Mouse (Mus musculus) kidney, postnatal 0 days (tissue): ENCODE data around the gene Fam155a. TPM values are rescaled to one million over a fixed set of nuclear protein-coding genes. Genes with fewer than 3 reads are reported as not detected.

Experiments used
- ATAC-seq: fragments of 200-750 bp; cut with Nextera tagmentation; replicated peaks from 2 replicates; pipeline ENCODE4 v1.8.0; 2017; ENCODE audit warnings: low read depth, moderate number of reproducible peaks, moderate TSS enrichment, moderate library complexity; ENCODE audit not compliant: low FRiP score
- DNase-seq: peaks from one replicate; pipeline ENCODE4 v3.0.0-alpha.2; 2016; ENCODE audit warnings: low spot score
- H3K27ac ChIP-seq: fragments of 300-500 bp; sonication (generic); 2 replicates; pipeline ENCODE4 v1.5.1; 2014; ENCODE audit warnings: mild to moderate bottlenecking
- H3K27me3 ChIP-seq: fragments of 300-500 bp; sonication (generic); 2 replicates; pipeline ENCODE4 v1.6.1; 2014; ENCODE audit warnings: low read length, mixed read lengths; ENCODE audit not compliant: insufficient read depth
- H3K36me3 ChIP-seq: fragments of 300-500 bp; sonication (generic); 2 replicates; pipeline ENCODE4 v1.6.1; 2014; ENCODE audit warnings: low read length, mixed read lengths; ENCODE audit not compliant: insufficient read depth
- H3K4me1 ChIP-seq: fragments of 300-500 bp; sonication (generic); replicated peaks from 2 replicates; pipeline ENCODE4 v1.6.1; 2014; ENCODE audit warnings: antibody characterized with exemption, low read length, mixed read lengths; ENCODE audit not compliant: insufficient read depth
- H3K4me2 ChIP-seq: fragments of 300-500 bp; sonication (generic); 2 replicates; pipeline ENCODE4 v1.6.1; 2014; ENCODE audit warnings: mild to moderate bottlenecking, low read length, moderate library complexity, mixed read lengths
- H3K4me3 ChIP-seq: fragments of 300-500 bp; sonication (generic); replicated peaks from 2 replicates; pipeline ENCODE4 v1.5.1; 2014; ENCODE audit warnings: low read depth, low read length
- H3K9ac ChIP-seq: fragments of 300-500 bp; sonication (generic); 2 replicates; pipeline ENCODE4 v1.6.1; 2014; ENCODE audit warnings: low read depth, low read length
- H3K9me3 ChIP-seq: fragments of 300-500 bp; sonication (generic); replicated peaks from 2 replicates; pipeline ENCODE4 v1.6.1; 2016; ENCODE audit warnings: low read length, inconsistent platforms, mixed read lengths
- CTCF ChIP-seq: IDR thresholded peaks from 2 replicates; pipeline ENCODE4 v1.5.1; 2016; ENCODE audit warnings: antibody characterized with exemption, low read depth, mild to moderate bottlenecking, moderate library complexity
- WGBS: fragments of 180-500 bp; shearing (Covaris S2); extraction: QIAGEN DNeasy Blood & Tissue Kit; methylation state at CpG from one replicate; pipeline ENCODE4 v1.1.7; 2014; 5-methylcytosine and 5-hydroxymethylcytosine counted together
- polyA plus RNA-seq: library from polyadenylated mRNA; unstranded; fragments of >200 nt; fragmentation: Nextera tagmentation; extraction: Ambion mirVana; gene quantifications from 2 replicates; pipeline ENCODE4 v1.2.1, GENCODE M21; 2015

The Fam155a gene
- polyA plus RNA-seq, 1 experiment from 2014 or later: 0.14 TPM

DNA sequence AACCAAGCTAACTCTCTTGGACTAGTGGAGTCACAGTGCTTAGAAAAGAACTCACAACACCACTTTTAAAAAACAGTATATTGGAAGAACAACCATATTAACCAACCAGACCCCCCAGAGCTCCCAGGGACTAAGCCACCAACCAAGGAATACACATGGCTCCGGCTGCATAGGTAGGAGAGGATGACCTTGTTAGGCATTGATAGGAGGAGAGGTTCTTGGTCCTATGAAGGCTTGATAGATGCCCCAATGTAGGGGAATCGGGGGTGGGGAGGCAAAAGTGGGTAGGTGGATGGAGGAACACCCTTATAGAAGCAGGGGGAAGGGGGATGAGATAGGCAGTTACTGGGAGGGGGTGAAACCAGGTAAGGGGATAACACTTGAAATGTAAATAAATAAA lies 132.8 kb downstream of the Fam155a start:
- 77% methylated on average over 2 of the region's 2 CpGs for WGBS

DNA sequence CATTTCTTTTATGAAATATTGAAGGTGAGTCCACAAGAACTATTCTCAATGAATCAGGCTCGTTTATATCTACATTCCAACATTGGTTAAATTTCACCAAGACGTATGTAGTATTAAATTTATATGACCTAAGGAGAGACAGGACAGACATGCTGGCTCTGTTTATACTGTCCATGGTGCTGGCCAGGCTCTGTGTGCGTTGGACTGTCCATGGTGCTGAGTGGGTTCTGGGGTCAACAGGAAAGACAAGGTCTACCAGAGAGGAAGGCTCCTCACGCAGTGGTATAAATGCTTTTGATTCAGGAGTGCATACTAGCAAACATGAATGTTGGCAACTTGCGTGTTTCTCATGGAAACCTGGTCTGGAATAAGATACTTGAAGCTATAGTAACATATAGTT lies 135.7 kb downstream of the Fam155a start:
- no peak for TF ChIP-seq CTCF

More for the DNA sequence above, 132.8 kb downstream of the Fam155a start:
- ATAC-seq (no peak), DNase-seq (no peak)
- H3K9ac ChIP-seq: no peak overlapping the region
- H3K9me3 ChIP-seq: no peaks in the 10 kb centered on the region
- no peak overlapping the region for H3K4me3 ChIP-seq
- H3K36me3 ChIP-seq: no peaks in the 10 kb centered on the region
- no peak for TF ChIP-seq CTCF
- no peaks in the 10 kb centered on the region for H3K27me3 ChIP-seq
- H3K27ac ChIP-seq: no peak overlapping the region
- H3K4me1 ChIP-seq: no peaks in the 10 kb centered on the region
- no peak overlapping the region for H3K4me2 ChIP-seq

DNA sequence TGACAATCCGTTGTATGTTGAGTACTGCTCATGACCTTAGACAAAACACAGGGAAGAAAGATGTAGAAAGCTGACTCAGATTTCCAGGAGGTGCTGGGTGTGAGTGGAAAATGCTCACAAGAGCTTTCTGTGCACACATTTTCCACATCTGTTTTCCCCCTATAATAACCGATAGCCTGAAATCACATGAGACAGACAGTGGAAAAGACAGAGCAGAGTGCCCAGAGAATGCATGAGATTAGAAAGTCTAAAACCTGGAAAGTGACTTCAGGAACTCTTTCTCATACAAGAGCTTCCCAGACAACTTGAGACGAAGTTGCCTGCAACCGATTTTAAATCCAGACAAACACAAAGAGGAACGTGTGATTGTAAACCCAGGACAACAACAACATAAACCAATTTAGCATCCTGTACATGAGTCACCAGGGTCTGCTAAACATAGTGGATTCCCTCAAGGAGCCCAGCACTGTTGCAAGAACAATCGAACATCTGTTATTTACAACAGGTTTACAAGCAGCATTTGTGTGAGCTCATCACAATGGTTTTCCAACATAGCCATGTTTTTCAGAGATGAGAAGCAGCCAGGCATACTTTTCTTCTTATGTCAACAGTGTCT lies 163.8 kb downstream of the Fam155a start:
- DNase-seq (no peak), ATAC-seq (no peak)
- H3K27me3 ChIP-seq: no peaks in the 10 kb centered on the region
- WGBS: 56% methylated on average over 6 of the region's 6 CpGs
- H3K9ac ChIP-seq: no peak overlapping the region
- TF ChIP-seq CTCF: no peak
- no peak overlapping the region for H3K27ac ChIP-seq
- H3K4me1 ChIP-seq: no peaks in the 10 kb centered on the region
- H3K4me3 ChIP-seq: no peak overlapping the region
- H3K9me3 ChIP-seq: no peaks in the 10 kb centered on the region
- H3K4me2 ChIP-seq: no peak overlapping the region
- no peaks in the 10 kb centered on the region for H3K36me3 ChIP-seq

More for the DNA sequence above, 135.7 kb downstream of the Fam155a start:
- DNase-seq (peak; percentile 69), ATAC-seq (peak; percentile 77; the same call in 1 of the 2 replicates)
- no peak overlapping the region for H3K4me3 ChIP-seq
- H3K9me3 ChIP-seq: no peaks in the 10 kb centered on the region
- no peaks in the 10 kb centered on the region for H3K36me3 ChIP-seq
- WGBS: 49% methylated on average over 5 of the region's 5 CpGs
- no peak overlapping the region for H3K9ac ChIP-seq
- H3K4me2 ChIP-seq: no peak overlapping the region
- no peaks in the 10 kb centered on the region for H3K27me3 ChIP-seq
- no peak overlapping the region for H3K27ac ChIP-seq
- H3K4me1 ChIP-seq: no peaks in the 10 kb centered on the region

- Histone ChIP-seq H3K4me2 (no peak overlapping the region), H3K36me3 (no peaks in the 10 kb centered on the region), H3K27me3 (no peaks in the 10 kb centered on the region), H3K9me3 (no peaks in the 10 kb centered on the region), H3K27ac (no peak overlapping the region), H3K4me3 (no peak overlapping the region), H3K9ac (no peak overlapping the region), H3K4me1 (no peaks in the 10 kb centered on the region)
- no peak for TF ChIP-seq CTCF
- WGBS: 53% methylated on average over 3 of the region's 3 CpGs
- no peak for ATAC-seq
- peak; percentile 10 for DNase-seq
Measured at GRCm38 (mm10) chr8:9596003-9596402, 175.0 kb downstream of the Fam155a start.

DNA sequence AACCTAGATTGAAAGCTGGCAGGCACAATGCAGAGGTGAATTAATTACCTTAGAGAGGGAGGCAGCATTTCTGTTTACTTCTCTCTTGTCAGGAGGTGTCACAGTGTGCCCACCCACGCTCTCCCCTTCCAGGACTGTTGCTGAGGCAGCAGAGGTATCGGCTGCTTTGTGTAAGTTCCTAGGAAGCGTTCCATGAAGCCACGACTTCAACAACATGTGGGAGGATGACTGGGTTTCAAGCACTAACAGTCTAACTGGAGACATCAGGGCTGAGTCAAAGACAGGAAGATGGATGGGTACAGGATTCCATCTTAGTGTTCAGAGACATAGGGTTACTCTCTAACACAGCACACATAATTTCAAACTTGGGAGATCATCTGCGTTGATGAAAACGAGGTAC lies 189.1 kb downstream of the Fam155a start:
- DNase-seq (peak; percentile 75), ATAC-seq (peak; percentile 61; the same call in 1 of the 2 replicates)
- Histone ChIP-seq H3K27me3 (no peaks in the 10 kb centered on the region), H3K9ac (no peak overlapping the region), H3K4me3 (no peak overlapping the region), H3K4me2 (no peak overlapping the region), H3K27ac (no peak overlapping the region), H3K4me1 (no peaks in the 10 kb centered on the region), H3K36me3 (no peaks in the 10 kb centered on the region), H3K9me3 (no peaks in the 10 kb centered on the region)
- 19% methylated on average over 6 of the region's 6 CpGs for WGBS
- no peak for TF ChIP-seq CTCF

GRCm38 (mm10) chr8:9580192-9580591 lies 190.8 kb downstream of the Fam155a start:
- 33% methylated on average over 3 of the region's 3 CpGs for WGBS
- ATAC-seq (no peak), DNase-seq (peak; percentile 29)
- H3K4me3 ChIP-seq: no peak overlapping the region
- no peak overlapping the region for H3K9ac ChIP-seq
- no peaks in the 10 kb centered on the region for H3K9me3 ChIP-seq
- no peaks in the 10 kb centered on the region for H3K27me3 ChIP-seq
- H3K4me2 ChIP-seq: no peak overlapping the region
- H3K4me1 ChIP-seq: no peaks in the 10 kb centered on the region
- no peak overlapping the region for H3K27ac ChIP-seq
- H3K36me3 ChIP-seq: no peaks in the 10 kb centered on the region
- TF ChIP-seq CTCF: peak; percentile 55

GRCm38 (mm10) chr8:9571977-9572376 lies 199.0 kb downstream of the Fam155a start:
- H3K9ac ChIP-seq: no peak overlapping the region
- H3K4me3 ChIP-seq: no peak overlapping the region
- ATAC-seq (no peak), DNase-seq (no peak)
- H3K27ac ChIP-seq: no peak overlapping the region
- H3K4me1 ChIP-seq: no peaks in the 10 kb centered on the region
- TF ChIP-seq CTCF: no peak
- 92% methylated on average over 2 of the region's 2 CpGs for WGBS
- H3K36me3 ChIP-seq: no peaks in the 10 kb centered on the region
- no peaks in the 10 kb centered on the region for H3K27me3 ChIP-seq
- H3K4me2 ChIP-seq: no peak overlapping the region
- no peaks in the 10 kb centered on the region for H3K9me3 ChIP-seq
